Mouse (Mus musculus) ES-Bruce4 (cell line): Measurements from ENCODE around the gene Cfl1.

Experiments used
- CTCF ChIP-seq: IDR thresholded peaks from one replicate; pipeline ENCODE4 v1.8.1; 2011; ENCODE audit warnings: low read depth, low read length
- EP300 ChIP-seq: IDR thresholded peaks from 2 replicates; pipeline ENCODE4 v1.6.1; 2011; ENCODE audit warnings: low read depth, low read length; ENCODE audit not compliant: insufficient read depth
- POLR2A ChIP-seq: IDR thresholded peaks from one replicate; pipeline ENCODE4 v1.8.1; 2011; ENCODE audit warnings: low read length; ENCODE audit not compliant: insufficient read depth

DNA sequence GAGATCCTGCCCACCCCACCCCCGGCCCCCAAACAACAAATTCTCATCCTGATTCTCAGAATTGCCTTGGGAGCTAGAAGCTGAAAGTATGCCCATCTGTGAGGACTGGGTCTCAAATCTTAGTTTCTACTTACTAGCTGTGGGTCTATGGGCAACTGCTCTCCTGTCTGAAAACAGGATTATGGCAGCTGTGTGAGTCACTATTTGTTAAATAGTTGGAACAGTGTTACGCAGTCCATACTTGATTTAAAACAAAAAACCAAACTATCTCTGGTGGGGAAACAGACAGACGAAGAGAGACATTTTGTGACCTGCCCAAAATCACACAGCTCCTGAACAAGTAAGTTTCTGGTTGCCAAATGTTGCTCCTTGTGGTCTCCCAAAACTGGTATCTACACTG, 40.6 kb upstream of the Cfl1 start:
- TF ChIP-seq POLR2A, result no peak
- no peak for TF ChIP-seq EP300
- TF ChIP-seq CTCF, result no peak
